Mouse (Mus musculus): Measurements from ENCODE around the gene Sgms2. TPM values are rescaled to one million over a fixed set of nuclear protein-coding genes. Genes with fewer than 3 reads are reported as not detected.

Gene Sgms2
- polyA plus RNA-seq, 1 experiment from 2014 or later, result 39.1 TPM

DNA sequence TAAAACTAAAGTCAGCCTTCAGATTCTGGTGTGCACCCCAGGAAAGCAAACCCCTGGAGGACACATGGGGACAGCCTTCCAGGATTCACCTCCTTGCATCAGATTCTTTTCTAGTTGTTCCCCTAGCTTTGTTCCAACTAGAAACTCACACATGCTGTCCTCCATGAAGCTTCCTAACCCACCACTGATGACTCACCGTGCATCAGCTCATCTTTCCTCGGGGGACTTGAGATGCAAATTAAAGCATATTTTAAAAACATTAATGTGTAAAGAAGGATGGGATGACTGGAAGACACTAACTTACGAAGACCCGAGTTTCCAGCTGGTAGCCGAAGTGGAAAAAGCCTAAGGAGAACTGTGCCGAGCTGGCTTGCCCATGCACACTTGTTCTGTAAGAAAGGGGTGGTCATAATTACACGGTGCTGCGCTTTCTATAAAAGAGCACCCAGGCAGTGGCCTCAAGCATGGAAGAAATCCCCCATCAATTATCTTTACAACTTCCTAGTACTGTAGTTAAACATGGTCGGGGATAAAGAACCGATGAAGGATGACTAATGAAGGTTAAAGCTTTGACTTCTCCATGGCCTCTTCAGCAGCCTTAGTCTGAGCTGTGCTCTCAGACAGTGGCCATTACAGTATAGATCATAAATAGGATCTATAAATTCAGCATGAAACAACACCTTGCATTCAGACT lies 10.6 kb upstream of the Sgms2 start:
- Histone ChIP-seq H3K27me3 (replicated peaks; ENCODE audit: control insufficient read depth, insufficient read depth, low read length) (no peaks in the 10 kb centered on the region), H3K9me3 (ENCODE audit: control insufficient read depth) (no peaks in the 10 kb centered on the region), H3K4me2 (replicated peaks; ENCODE audit: low read depth) (no peak overlapping the region), H3K4me3 (ENCODE audit: low read depth, low read length) (no peak overlapping the region), H3K9ac (ENCODE audit: low read depth, low read length) (no peak overlapping the region), H3K36me3 (ENCODE audit: control insufficient read depth, insufficient read depth) (no peaks in the 10 kb centered on the region), H3K27ac (ENCODE audit: low read depth, low read length) (no peak overlapping the region), H3K4me1 (replicated peaks; ENCODE audit: control insufficient read depth, insufficient read depth, low read length) (0 out of 2 replicates have a peak, but pooled peaks cover 4% of the 10 kb centered on the region)
- no peak for ATAC-seq
- no peak for TF ChIP-seq CTCF (IDR thresholded peaks at IDR 0.05; ENCODE audit: low read depth)
- WGBS, result 66% methylated on average over 10 of the region's 10 CpGs

DNA sequence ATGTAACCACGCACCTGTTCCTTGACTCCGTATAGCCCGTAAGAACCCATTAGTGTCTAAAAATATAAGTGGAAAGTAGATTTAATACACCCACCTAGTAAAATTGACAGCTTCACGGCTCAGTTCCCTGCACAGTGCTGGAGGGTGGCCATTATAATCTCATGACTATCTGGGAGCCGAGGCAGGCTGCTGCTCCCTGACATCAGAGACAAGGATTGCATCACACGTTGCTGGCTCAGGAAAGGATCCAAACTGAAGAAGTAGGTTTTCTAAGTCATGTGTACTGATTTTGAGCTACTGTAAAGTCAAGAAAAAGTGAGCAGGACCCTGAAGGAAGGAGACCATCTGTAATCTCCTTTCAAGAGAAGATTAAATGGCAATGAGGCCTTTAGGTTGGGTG lies 8.4 kb upstream of the Sgms2 start:
- Histone ChIP-seq H3K27ac (ENCODE audit: low read depth, low read length) (no peak overlapping the region), H3K4me2 (replicated peaks; ENCODE audit: low read depth) (no peak overlapping the region), H3K4me1 (replicated peaks; ENCODE audit: control insufficient read depth, insufficient read depth, low read length) (0 out of 2 replicates have a peak, but pooled peaks cover 4% of the 10 kb centered on the region), H3K9ac (ENCODE audit: low read depth, low read length) (no peak overlapping the region), H3K27me3 (replicated peaks; ENCODE audit: control insufficient read depth, insufficient read depth, low read length) (no peaks in the 10 kb centered on the region), H3K36me3 (ENCODE audit: control insufficient read depth, insufficient read depth) (no peaks in the 10 kb centered on the region), H3K9me3 (ENCODE audit: control insufficient read depth) (no peaks in the 10 kb centered on the region), H3K4me3 (ENCODE audit: low read depth, low read length) (no peak overlapping the region)
- ATAC-seq, result no peak
- no peak for TF ChIP-seq CTCF (IDR thresholded peaks at IDR 0.05; ENCODE audit: low read depth)
- WGBS, result 81% methylated on average over 6 of the region's 6 CpGs

DNA sequence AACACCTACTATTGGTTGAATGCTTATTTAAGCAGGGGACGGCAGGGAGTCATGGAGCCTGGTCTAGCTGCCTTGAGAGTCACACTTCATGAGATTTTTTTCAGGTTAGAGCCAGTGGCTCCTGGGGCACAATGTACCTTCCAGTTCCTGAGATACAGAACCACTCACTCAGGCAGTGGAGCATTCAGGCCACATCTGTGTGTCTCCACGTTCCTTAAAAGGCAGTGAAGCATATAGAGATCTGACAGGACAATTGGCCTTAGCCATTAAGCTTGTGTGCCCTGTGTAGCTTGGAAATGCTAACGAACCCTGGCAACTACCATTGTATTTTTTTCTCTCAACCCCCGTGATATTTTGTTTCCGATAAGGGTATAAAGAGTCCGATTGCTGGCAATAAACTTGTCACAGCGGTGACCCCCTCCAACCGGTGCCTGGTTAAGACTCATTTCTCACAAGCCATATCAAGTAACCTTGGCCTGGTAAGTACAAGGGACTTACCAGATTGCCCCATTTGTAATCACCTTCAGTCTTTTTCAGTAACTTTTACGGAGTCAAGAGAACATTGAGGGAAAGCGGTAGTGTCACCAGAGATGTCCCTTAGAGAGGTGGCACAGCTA lies 5.4 kb upstream of the Sgms2 start:
- WGBS, result 45% methylated on average over 10 of the region's 10 CpGs
- no peak for TF ChIP-seq CTCF (IDR thresholded peaks at IDR 0.05; ENCODE audit: low read depth)
- Histone ChIP-seq H3K4me1 (replicated peaks; ENCODE audit: control insufficient read depth, insufficient read depth, low read length) (no peaks in the 10 kb centered on the region), H3K9ac (ENCODE audit: low read depth, low read length) (no peak overlapping the region), H3K4me2 (replicated peaks; ENCODE audit: low read depth) (no peak overlapping the region), H3K4me3 (ENCODE audit: low read depth, low read length) (no peak overlapping the region), H3K36me3 (ENCODE audit: control insufficient read depth, insufficient read depth) (no peaks in the 10 kb centered on the region), H3K27me3 (replicated peaks; ENCODE audit: control insufficient read depth, insufficient read depth, low read length) (no peaks in the 10 kb centered on the region), H3K9me3 (ENCODE audit: control insufficient read depth) (no peaks in the 10 kb centered on the region), H3K27ac (ENCODE audit: low read depth, low read length) (no peak overlapping the region)
- ATAC-seq, result no peak

DNA sequence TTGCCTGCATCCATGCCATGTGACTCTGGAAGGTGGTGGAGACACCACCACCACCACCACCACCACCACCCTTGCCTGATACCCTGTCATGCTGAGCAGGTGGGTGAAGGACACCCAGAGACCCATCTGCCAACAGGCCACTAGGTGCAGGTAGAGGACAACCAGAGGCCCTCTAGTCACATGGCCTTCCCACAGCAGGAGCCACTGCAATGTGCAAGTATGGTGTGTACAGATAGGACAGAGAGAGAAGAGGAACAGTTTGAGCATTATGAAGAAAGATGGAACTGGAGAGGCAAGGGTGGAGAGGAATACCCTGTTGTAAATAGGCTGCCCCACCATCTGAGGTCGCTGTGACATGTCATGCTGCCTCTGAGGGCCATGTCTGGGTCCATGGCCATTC lies 3.9 kb upstream of the Sgms2 start:
- no peak overlapping the region for H3K4me2 ChIP-seq (replicated peaks; ENCODE audit: low read depth)
- H3K4me3 ChIP-seq (ENCODE audit: low read depth, low read length), result no peak overlapping the region
- no peak for ATAC-seq
- no peaks in the 10 kb centered on the region for H3K4me1 ChIP-seq (replicated peaks; ENCODE audit: control insufficient read depth, insufficient read depth, low read length)
- H3K9ac ChIP-seq (ENCODE audit: low read depth, low read length), result no peak overlapping the region
- no peaks in the 10 kb centered on the region for H3K36me3 ChIP-seq (ENCODE audit: control insufficient read depth, insufficient read depth)
- TF ChIP-seq CTCF (IDR thresholded peaks at IDR 0.05; ENCODE audit: low read depth), result peak; percentile 42
- WGBS, result 57% methylated on average over 1 of the region's 1 CpGs
- no peaks in the 10 kb centered on the region for H3K9me3 ChIP-seq (ENCODE audit: control insufficient read depth)
- H3K27ac ChIP-seq (ENCODE audit: low read depth, low read length), result no peak overlapping the region
- no peaks in the 10 kb centered on the region for H3K27me3 ChIP-seq (replicated peaks; ENCODE audit: control insufficient read depth, insufficient read depth, low read length)

DNA sequence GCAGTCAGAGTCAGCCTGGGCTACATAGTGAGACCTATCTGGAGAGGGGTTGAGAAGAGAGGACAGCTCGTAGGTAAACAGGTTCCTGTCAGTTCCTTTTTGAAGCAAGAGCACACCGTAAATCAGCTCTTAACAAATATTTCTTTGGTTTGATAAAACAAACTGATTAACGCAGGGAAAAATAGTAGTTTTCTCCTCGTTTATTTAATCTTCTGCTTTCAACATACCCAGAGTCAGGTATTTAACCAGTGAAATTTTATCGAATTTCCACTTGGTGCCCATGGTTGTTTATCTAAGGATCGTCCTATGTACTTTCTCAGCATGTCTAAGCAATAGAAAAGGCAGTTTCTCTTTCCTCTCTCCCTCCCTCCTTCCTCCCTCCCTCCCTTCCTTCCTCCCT lies 2.0 kb upstream of the Sgms2 start:
- 30% methylated on average over 6 of the region's 6 CpGs for WGBS
- H3K4me3 ChIP-seq (ENCODE audit: low read depth, low read length), result no peak overlapping the region
- no peaks in the 10 kb centered on the region for H3K36me3 ChIP-seq (ENCODE audit: control insufficient read depth, insufficient read depth)
- no peak overlapping the region for H3K27ac ChIP-seq (ENCODE audit: low read depth, low read length)
- no peaks in the 10 kb centered on the region for H3K4me1 ChIP-seq (replicated peaks; ENCODE audit: control insufficient read depth, insufficient read depth, low read length)
- no peak for ATAC-seq
- TF ChIP-seq CTCF (IDR thresholded peaks at IDR 0.05; ENCODE audit: low read depth), result no peak
- no peak overlapping the region for H3K9ac ChIP-seq (ENCODE audit: low read depth, low read length)
- H3K4me2 ChIP-seq (replicated peaks; ENCODE audit: low read depth), result no peak overlapping the region; the same call in 1 of the 2 replicates
- no peaks in the 10 kb centered on the region for H3K27me3 ChIP-seq (replicated peaks; ENCODE audit: control insufficient read depth, insufficient read depth, low read length)
- no peaks in the 10 kb centered on the region for H3K9me3 ChIP-seq (ENCODE audit: control insufficient read depth)

DNA sequence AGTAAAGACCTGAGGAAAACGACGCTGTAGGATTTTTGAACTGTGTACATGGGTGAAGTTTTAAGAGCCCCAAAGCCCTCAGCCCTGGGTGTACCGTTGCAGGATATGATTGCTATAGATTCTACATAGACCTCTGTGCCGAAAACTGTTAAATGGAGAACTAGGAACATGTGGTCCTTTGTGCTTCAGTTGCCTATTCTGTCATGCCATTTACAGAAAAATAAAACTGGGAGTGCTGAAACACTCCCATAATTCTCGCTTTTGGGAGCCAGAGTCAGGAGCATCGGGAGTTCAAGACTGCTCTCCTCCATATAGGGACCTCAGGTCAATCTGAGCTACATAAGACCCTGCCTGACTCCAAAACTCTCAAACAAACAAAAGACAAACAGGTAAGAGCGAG lies 769 bp upstream of the Sgms2 start:
- Histone ChIP-seq H3K9ac (ENCODE audit: low read depth, low read length) (no peak overlapping the region), H3K27me3 (replicated peaks; ENCODE audit: control insufficient read depth, insufficient read depth, low read length) (no peaks in the 10 kb centered on the region), H3K27ac (ENCODE audit: low read depth, low read length) (no peak overlapping the region), H3K36me3 (ENCODE audit: control insufficient read depth, insufficient read depth) (no peaks in the 10 kb centered on the region), H3K4me1 (replicated peaks; ENCODE audit: control insufficient read depth, insufficient read depth, low read length) (no peaks in the 10 kb centered on the region), H3K4me2 (replicated peaks; ENCODE audit: low read depth) (no peak overlapping the region), H3K9me3 (ENCODE audit: control insufficient read depth) (no peaks in the 10 kb centered on the region), H3K4me3 (ENCODE audit: low read depth, low read length) (no peak overlapping the region)
- WGBS, result 97% methylated on average over 7 of the region's 7 CpGs
- ATAC-seq, result no peak
- TF ChIP-seq CTCF (IDR thresholded peaks at IDR 0.05; ENCODE audit: low read depth), result no peak

Measured in intestine, postnatal 0 days (tissue).